Comparison of ENCODE assay signal across 7 mouse cellular contexts in genomic region chr12:112644855-112645506, GRCm38 (mm10). TPM values are rescaled to one million over a fixed set of nuclear protein-coding genes. Genes with fewer than 3 reads are reported as not detected.
DNase-seq lines count a peak whose midpoint lies in the region; ATAC-seq and TF ChIP-seq lines count a peak whose summit lies in the region.

No protein-coding gene starts in this region.

- H3K4me3 ChIP-seq in lung, embryonic 14.5 days (ENCODE audit: low read depth, low read length), result peak overlapping the region; percentile 79
- peak overlapping the region; percentile 83 for H3K4me3 ChIP-seq in forebrain, embryonic 15.5 days
- H3K4me3 ChIP-seq in limb, embryonic 10.5 days, result peak overlapping the region; percentile 90
- peak overlapping the region; percentile 70 for H3K4me3 ChIP-seq in midbrain, embryonic 14.5 days (replicated peaks; ENCODE audit: low read depth, low read length)

- peaks cover 29% of the 10 kb centered on the region for H3K36me3 ChIP-seq in lung, embryonic 14.5 days (ENCODE audit: insufficient read depth)
- peaks cover 19% of the 10 kb centered on the region for H3K36me3 ChIP-seq in forebrain, embryonic 15.5 days
- H3K36me3 ChIP-seq in limb, embryonic 10.5 days, result peaks cover 38% of the 10 kb centered on the region
- H3K36me3 ChIP-seq in midbrain, embryonic 14.5 days (ENCODE audit: control insufficient read depth, insufficient read depth, low read length), result peaks cover 21% of the 10 kb centered on the region

- peak overlapping the region; percentile 82 for H3K9ac ChIP-seq in lung, embryonic 14.5 days
- H3K9ac ChIP-seq in forebrain, embryonic 15.5 days (replicated peaks), result peak overlapping the region; percentile 79
- peak overlapping the region; percentile 69 for H3K9ac ChIP-seq in midbrain, embryonic 14.5 days (replicated peaks; ENCODE audit: low read length)

- TF ChIP-seq CTCF in lung, embryonic 14.5 days (IDR thresholded peaks at IDR 0.05; ENCODE audit: low read depth), result no peak

- no peaks in the 10 kb centered on the region for H3K9me3 ChIP-seq in lung, embryonic 14.5 days (ENCODE audit: low read depth, low read length)
- H3K9me3 ChIP-seq in forebrain, embryonic 15.5 days, result no peaks in the 10 kb centered on the region
- H3K9me3 ChIP-seq in limb, embryonic 10.5 days (replicated peaks), result no peaks in the 10 kb centered on the region
- H3K9me3 ChIP-seq in midbrain, embryonic 14.5 days (ENCODE audit: control insufficient read depth, low read length), result no peaks in the 10 kb centered on the region

- peaks cover 4% of the 10 kb centered on the region; the same call in 1 of the 2 replicates for H3K4me1 ChIP-seq in lung, embryonic 14.5 days (ENCODE audit: insufficient read depth)
- H3K4me1 ChIP-seq in forebrain, embryonic 15.5 days, result peaks cover 27% of the 10 kb centered on the region
- peaks cover 17% of the 10 kb centered on the region for H3K4me1 ChIP-seq in limb, embryonic 10.5 days
- peaks cover 12% of the 10 kb centered on the region for H3K4me1 ChIP-seq in midbrain, embryonic 14.5 days (ENCODE audit: control insufficient read depth, insufficient read depth, low read length)

- DNase-seq in lung, embryonic 14.5 days, result peak; percentile 63
- no peak for DNase-seq in lung, postnatal 25 days (ENCODE audit: low spot score)
- no peak for DNase-seq in limb, embryonic 10.5 days (ENCODE audit: low spot score)
- no peak for DNase-seq in midbrain, embryonic 14.5 days
- DNase-seq in urinary bladder, adult 18-20 months (ENCODE audit: low spot score in 2 of 2), result no peak

- H3K27me3 ChIP-seq in lung, embryonic 14.5 days (ENCODE audit: insufficient read depth, low read length), result no peaks in the 10 kb centered on the region
- H3K27me3 ChIP-seq in forebrain, embryonic 15.5 days, result no peaks in the 10 kb centered on the region
- no peaks in the 10 kb centered on the region for H3K27me3 ChIP-seq in limb, embryonic 10.5 days (ENCODE audit: low read depth, poor library complexity, severe bottlenecking)
- H3K27me3 ChIP-seq in midbrain, embryonic 14.5 days (ENCODE audit: control insufficient read depth, insufficient read depth, low read length), result no peaks in the 10 kb centered on the region

- peak overlapping the region; percentile 88 for H3K27ac ChIP-seq in lung, embryonic 14.5 days (ENCODE audit: low read depth)
- peak overlapping the region; percentile 83 for H3K27ac ChIP-seq in forebrain, embryonic 15.5 days (replicated peaks)
- peak overlapping the region; percentile 88 for H3K27ac ChIP-seq in limb, embryonic 10.5 days
- peak overlapping the region; percentile 81 for H3K27ac ChIP-seq in midbrain, embryonic 14.5 days (replicated peaks; ENCODE audit: low read depth, low read length)

- H3K4me2 ChIP-seq in lung, embryonic 14.5 days, result peak overlapping the region; percentile 90
- H3K4me2 ChIP-seq in forebrain, embryonic 15.5 days (replicated peaks), result peak overlapping the region; percentile 90
- H3K4me2 ChIP-seq in midbrain, embryonic 14.5 days (ENCODE audit: low read length), result peak overlapping the region; percentile 91

- under 1% methylated on average over 75 of the region's 75 CpGs for WGBS in lung, embryonic 14.5 days
- WGBS in forebrain, embryonic 15.5 days, result under 1% methylated on average over 75 of the region's 75 CpGs
- WGBS in limb, embryonic 10.5 days, result under 1% methylated on average over 75 of the region's 75 CpGs
- under 1% methylated on average over 75 of the region's 75 CpGs for WGBS in midbrain, embryonic 14.5 days

- ATAC-seq in lung, embryonic 14.5 days (ENCODE audit: insufficient read depth), result peak; percentile 48
- peak; percentile 15 for ATAC-seq in common myeloid progenitor, adult 5-6 weeks (replicated peaks; ENCODE audit: low read depth, poor library complexity, severe bottlenecking)
- no peak; the same call in 1 of the 2 replicates for ATAC-seq in forebrain, embryonic 15.5 days (replicated peaks)
- no peak; the same call in 1 of the 2 replicates for ATAC-seq in midbrain, embryonic 14.5 days (ENCODE audit: low FRiP score, low TSS enrichment)

RNA-seq across cellular contexts. Expression of gene Siva1, which starts 0.5 kb away (rescaled TPM):
- 253 and 291 TPM in 2 replicates for polyA plus RNA-seq in lung, embryonic 14.5 days (2014; fragmentation: Nextera tagmentation; extraction: Ambion mirVana)
- total RNA-seq in common myeloid progenitor, adult 5-6 weeks (2017), result 198 and 209 TPM in 2 replicates
- polyA plus RNA-seq in forebrain, embryonic 15.5 days (2015; fragmentation: Nextera tagmentation; extraction: Ambion mirVana), result 77.2 and 91.2 TPM in 2 replicates
- 359 and 361 TPM in 2 replicates for polyA plus RNA-seq in limb, embryonic 10.5 days (2016; fragmentation: Nextera tagmentation; extraction: Ambion mirVana)
- polyA plus RNA-seq in midbrain, embryonic 14.5 days (2014; fragmentation: Nextera tagmentation; extraction: Ambion mirVana), result 62.3 and 63.9 TPM in 2 replicates

RNA-seq across cellular contexts. Expression of gene Adssl1, which starts 25.1 kb away (rescaled TPM):
- polyA plus RNA-seq in lung, embryonic 14.5 days (2014; fragmentation: Nextera tagmentation; extraction: Ambion mirVana), result 3.8 and 5.0 TPM in 2 replicates
- 33.6 and 35.4 TPM in 2 replicates for total RNA-seq in common myeloid progenitor, adult 5-6 weeks (2017)
- polyA plus RNA-seq in forebrain, embryonic 15.5 days (2015; fragmentation: Nextera tagmentation; extraction: Ambion mirVana), result 2.0 and 2.2 TPM in 2 replicates
- polyA plus RNA-seq in limb, embryonic 10.5 days (2016; fragmentation: Nextera tagmentation; extraction: Ambion mirVana), result 1.9 and 3.0 TPM in 2 replicates
- 2.8 and 3.1 TPM in 2 replicates for polyA plus RNA-seq in midbrain, embryonic 14.5 days (2014; fragmentation: Nextera tagmentation; extraction: Ambion mirVana)

RNA-seq across cellular contexts. Expression of gene Akt1, which starts 29.7 kb away (rescaled TPM):
- 140 and 166 TPM in 2 replicates for polyA plus RNA-seq in lung, embryonic 14.5 days (2014; fragmentation: Nextera tagmentation; extraction: Ambion mirVana)
- total RNA-seq in common myeloid progenitor, adult 5-6 weeks (2017), result 79.1 and 95.3 TPM in 2 replicates
- 79.1 and 147 TPM in 2 replicates for polyA plus RNA-seq in forebrain, embryonic 15.5 days (2015; fragmentation: Nextera tagmentation; extraction: Ambion mirVana)
- polyA plus RNA-seq in limb, embryonic 10.5 days (2016; fragmentation: Nextera tagmentation; extraction: Ambion mirVana), result 59.3 and 82.8 TPM in 2 replicates
- polyA plus RNA-seq in midbrain, embryonic 14.5 days (2014; fragmentation: Nextera tagmentation; extraction: Ambion mirVana), result 64.8 and 82.1 TPM in 2 replicates

RNA-seq across cellular contexts. Expression of gene Zbtb42, which starts 33.6 kb away (rescaled TPM):
- 6.7 and 9.0 TPM in 2 replicates for polyA plus RNA-seq in lung, embryonic 14.5 days (2014; fragmentation: Nextera tagmentation; extraction: Ambion mirVana)
- total RNA-seq in common myeloid progenitor, adult 5-6 weeks (2017), result 0.27 and 0.87 TPM in 2 replicates
- polyA plus RNA-seq in forebrain, embryonic 15.5 days (2015; fragmentation: Nextera tagmentation; extraction: Ambion mirVana), result 0.98 TPM in 2 replicates
- 1.4 and 2.7 TPM in 2 replicates for polyA plus RNA-seq in limb, embryonic 10.5 days (2016; fragmentation: Nextera tagmentation; extraction: Ambion mirVana)
- polyA plus RNA-seq in midbrain, embryonic 14.5 days (2014; fragmentation: Nextera tagmentation; extraction: Ambion mirVana), result 1.9 and 3.5 TPM in 2 replicates

RNA-seq across cellular contexts. Expression of gene Inf2, which starts 56.4 kb away (rescaled TPM):
- polyA plus RNA-seq in lung, embryonic 14.5 days (2014; fragmentation: Nextera tagmentation; extraction: Ambion mirVana), result 4.5 and 5.2 TPM in 2 replicates
- total RNA-seq in common myeloid progenitor, adult 5-6 weeks (2017), result 4.8 and 7.0 TPM in 2 replicates
- polyA plus RNA-seq in forebrain, embryonic 15.5 days (2015; fragmentation: Nextera tagmentation; extraction: Ambion mirVana), result 3.0 and 3.9 TPM in 2 replicates
- polyA plus RNA-seq in limb, embryonic 10.5 days (2016; fragmentation: Nextera tagmentation; extraction: Ambion mirVana), result 1.3 and 1.6 TPM in 2 replicates
- polyA plus RNA-seq in midbrain, embryonic 14.5 days (2014; fragmentation: Nextera tagmentation; extraction: Ambion mirVana), result 0.89 and 1.6 TPM in 2 replicates

Comparison
In these comparisons a context has a peak if more than half of its experiments do, and no peak if none do; other contexts are left out.
1. ATAC-seq: peak in lung, embryonic 14.5 days (single experiment) and common myeloid progenitor, adult 5-6 weeks (single experiment); none in forebrain, embryonic 15.5 days (single experiment) and midbrain, embryonic 14.5 days (single experiment).
2. Peak in every context shown above with its lines, with median percentiles within 50 percentile points of each other: H3K27ac ChIP-seq, H3K4me2 ChIP-seq, H3K4me3 ChIP-seq and H3K9ac ChIP-seq.